Mouse (Mus musculus) heart, embryonic 13.5 days (tissue): ENCODE measurements at regions not wholly inside any gene's neighbourhood (a gene's known extent, or its start where the extent isn't known, plus 50 kb on each side); places are given as distances from the start of the nearest gene placed in this dataset.

ENCODE experiments used
- ATAC-seq: fragments of 200-750 bp; cut with Nextera tagmentation; 2 replicates; pipeline ENCODE4 v1.8.0; 2017; ENCODE audit warnings: moderate TSS enrichment; ENCODE audit not compliant: insufficient number of reproducible peaks, low FRiP score, low TSS enrichment; ENCODE audit errors: extremely low read depth
- H3K27ac ChIP-seq: fragments of 300-500 bp; sonication (generic); replicated peaks from 2 replicates; pipeline ENCODE4 v1.5.1; 2015; ENCODE audit warnings: moderate library complexity, mild to moderate bottlenecking, inconsistent platforms
- H3K27me3 ChIP-seq: fragments of 300-500 bp; sonication (generic); replicated peaks from 2 replicates; pipeline ENCODE4 v1.6.1; 2015; ENCODE audit warnings: mild to moderate bottlenecking, inconsistent platforms
- H3K36me3 ChIP-seq: fragments of 300-500 bp; sonication (generic); 2 replicates; pipeline ENCODE4 v1.6.1; 2015; ENCODE audit warnings: mild to moderate bottlenecking, inconsistent platforms
- H3K4me1 ChIP-seq: fragments of 300-500 bp; sonication (generic); 2 replicates; pipeline ENCODE4 v1.6.1; 2015; ENCODE audit warnings: inconsistent platforms
- H3K4me2 ChIP-seq: fragments of 300-500 bp; sonication (generic); 2 replicates; pipeline ENCODE4 v1.6.1; 2015; ENCODE audit warnings: inconsistent platforms, mild to moderate bottlenecking, moderate library complexity
- H3K4me3 ChIP-seq: fragments of 300-500 bp; sonication (generic); 2 replicates; pipeline ENCODE4 v1.5.1; 2015; ENCODE audit warnings: moderate library complexity, mild to moderate bottlenecking, inconsistent platforms
- H3K9ac ChIP-seq: fragments of 300-500 bp; sonication (generic); 2 replicates; pipeline ENCODE4 v1.6.1; 2015; ENCODE audit warnings: inconsistent platforms, mild to moderate bottlenecking, moderate library complexity
- H3K9me3 ChIP-seq: fragments of 300-500 bp; sonication (generic); 2 replicates; pipeline ENCODE4 v1.6.1; 2016; ENCODE audit warnings: inconsistent platforms
- WGBS: fragments of 180-500 bp; shearing (Covaris S2); methylation state at CpG from one replicate; pipeline ENCODE4 v1.1.7; 2015; ENCODE audit warnings: mixed read lengths; 5-methylcytosine and 5-hydroxymethylcytosine counted together

- no peak overlapping the region for H3K9ac ChIP-seq
- H3K4me1 ChIP-seq = no peaks in the 10 kb centered on the region
- H3K9me3 ChIP-seq = no peaks in the 10 kb centered on the region
- no peaks in the 10 kb centered on the region for H3K36me3 ChIP-seq
- no peak overlapping the region for H3K4me3 ChIP-seq
- 82% methylated on average over 18 of the region's 18 CpGs for WGBS
- H3K27ac ChIP-seq = no peak overlapping the region
- H3K27me3 ChIP-seq = peaks cover 18% of the 10 kb centered on the region; the same call in 1 of the 2 replicates
- no peak for ATAC-seq
- no peak overlapping the region for H3K4me2 ChIP-seq
These were observed 170.2 kb upstream of the Hey2 start for GRCm38 (mm10) chr10:31012669-31013358.

- no peaks in the 10 kb centered on the region for H3K36me3 ChIP-seq
These were observed 167.3 kb upstream of the Hey2 start for GRCm38 (mm10) chr10:31009955-31010254.

GRCm38 (mm10) chr10:31009128-31009954 is 166.7 kb upstream of the Hey2 start:
- Histone ChIP-seq H3K27me3 (peaks cover 21% of the 10 kb centered on the region; the same call in 1 of the 2 replicates), H3K4me1 (no peaks in the 10 kb centered on the region), H3K4me3 (no peak overlapping the region), H3K27ac (no peak overlapping the region), H3K9ac (no peak overlapping the region), H3K4me2 (no peak overlapping the region), H3K36me3 (no peaks in the 10 kb centered on the region), H3K9me3 (no peaks in the 10 kb centered on the region)
- 62% methylated on average over 5 of the region's 5 CpGs for WGBS
- ATAC-seq = no peak

More at GRCm38 (mm10) chr10:31009955-31010254, 167.3 kb upstream of the Hey2 start:
- H3K4me1 ChIP-seq = no peaks in the 10 kb centered on the region
- no peaks in the 10 kb centered on the region for H3K9me3 ChIP-seq
- no peak for ATAC-seq
- H3K4me3 ChIP-seq = no peak overlapping the region
- H3K9ac ChIP-seq = no peak overlapping the region
- WGBS = 46% methylated on average over 1 of the region's 1 CpGs
- no peak overlapping the region for H3K4me2 ChIP-seq
- H3K27ac ChIP-seq = no peak overlapping the region
- peaks cover 21% of the 10 kb centered on the region; the same call in 1 of the 2 replicates for H3K27me3 ChIP-seq

- Histone ChIP-seq H3K27me3 (peaks cover 13% of the 10 kb centered on the region; the same call in 1 of the 2 replicates), H3K36me3 (no peaks in the 10 kb centered on the region), H3K27ac (peak overlapping the region; percentile 67), H3K4me2 (no peak overlapping the region), H3K9ac (no peak overlapping the region), H3K4me1 (peaks cover 14% of the 10 kb centered on the region), H3K4me3 (no peak overlapping the region), H3K9me3 (no peaks in the 10 kb centered on the region)
- 46% methylated on average over 12 of the region's 12 CpGs for WGBS
- peak; percentile 54 for ATAC-seq
These were observed 155.8 kb upstream of the Hey2 start for GRCm38 (mm10) chr10:30998163-30998944.

GRCm38 (mm10) chr10:30992167-30992566 is 149.6 kb upstream of the Hey2 start:
- Histone ChIP-seq H3K9ac (no peak overlapping the region), H3K9me3 (0 out of 2 replicates have a peak, but pooled peaks cover 6% of the 10 kb centered on the region), H3K27me3 (peaks cover 22% of the 10 kb centered on the region), H3K4me3 (no peak overlapping the region), H3K27ac (no peak overlapping the region), H3K36me3 (no peaks in the 10 kb centered on the region), H3K4me1 (no peaks in the 10 kb centered on the region), H3K4me2 (no peak overlapping the region)
- no peak for ATAC-seq
- 72% methylated on average over 3 of the region's 3 CpGs for WGBS

GRCm38 (mm10) chr10:30980279-30980968 is 137.8 kb upstream of the Hey2 start:
- Histone ChIP-seq H3K4me3 (peak overlapping the region; percentile 37), H3K9me3 (no peaks in the 10 kb centered on the region), H3K4me1 (peaks cover 14% of the 10 kb centered on the region), H3K27ac (peak overlapping the region; percentile 46), H3K27me3 (no peaks in the 10 kb centered on the region), H3K36me3 (no peaks in the 10 kb centered on the region), H3K9ac (peak overlapping the region; percentile 56; the same call in 1 of the 2 replicates), H3K4me2 (peak overlapping the region; percentile 63)
- peak; percentile 37 for ATAC-seq
- WGBS = 7% methylated on average over 8 of the region's 8 CpGs

- no peaks in the 10 kb centered on the region for H3K27me3 ChIP-seq
- no peaks in the 10 kb centered on the region for H3K9me3 ChIP-seq
- ATAC-seq = no peak
- 20% methylated on average over 3 of the region's 3 CpGs for WGBS
- H3K9ac ChIP-seq = peak overlapping the region; percentile 56; the same call in 1 of the 2 replicates
- peak overlapping the region; percentile 63 for H3K4me2 ChIP-seq
- peak overlapping the region; percentile 46 for H3K27ac ChIP-seq
- H3K4me1 ChIP-seq = peaks cover 14% of the 10 kb centered on the region
- H3K36me3 ChIP-seq = no peaks in the 10 kb centered on the region
- H3K4me3 ChIP-seq = peak overlapping the region; percentile 37
These were observed 137.2 kb upstream of the Hey2 start for GRCm38 (mm10) chr10:30979766-30980165.

GRCm38 (mm10) chr10:30966176-30966575 is 123.6 kb upstream of the Hey2 start:
- no peak overlapping the region for H3K4me3 ChIP-seq
- H3K9me3 ChIP-seq = 0 out of 2 replicates have a peak, but pooled peaks cover 4% of the 10 kb centered on the region
- no peaks in the 10 kb centered on the region for H3K36me3 ChIP-seq
- H3K4me2 ChIP-seq = no peak overlapping the region
- no peak for ATAC-seq
- no peaks in the 10 kb centered on the region for H3K27me3 ChIP-seq
- no peaks in the 10 kb centered on the region for H3K4me1 ChIP-seq
- 88% methylated on average over 1 of the region's 1 CpGs for WGBS
- no peak overlapping the region for H3K27ac ChIP-seq
- H3K9ac ChIP-seq = no peak overlapping the region

GRCm38 (mm10) chr10:30953825-30954224 is 111.2 kb upstream of the Hey2 start:
- no peaks in the 10 kb centered on the region for H3K27me3 ChIP-seq
- H3K4me2 ChIP-seq = no peak overlapping the region
- ATAC-seq = no peak
- H3K9ac ChIP-seq = no peak overlapping the region
- peaks cover 17% of the 10 kb centered on the region for H3K4me1 ChIP-seq
- peak overlapping the region; percentile 46; the same call in 1 of the 2 replicates for H3K27ac ChIP-seq
- WGBS = 18% methylated on average over 3 of the region's 3 CpGs
- H3K36me3 ChIP-seq = no peaks in the 10 kb centered on the region
- H3K4me3 ChIP-seq = no peak overlapping the region
- H3K9me3 ChIP-seq = no peaks in the 10 kb centered on the region

GRCm38 (mm10) chr10:30952410-30952809 is 109.8 kb upstream of the Hey2 start:
- WGBS = 66% methylated on average over 2 of the region's 2 CpGs
- Histone ChIP-seq H3K9ac (no peak overlapping the region), H3K4me1 (peaks cover 17% of the 10 kb centered on the region), H3K36me3 (no peaks in the 10 kb centered on the region), H3K27me3 (no peaks in the 10 kb centered on the region), H3K4me3 (no peak overlapping the region), H3K9me3 (no peaks in the 10 kb centered on the region), H3K27ac (no peak overlapping the region), H3K4me2 (no peak overlapping the region)
- no peak for ATAC-seq

GRCm38 (mm10) chr10:30946601-30947000 is 104.0 kb upstream of the Hey2 start:
- no peak for ATAC-seq
- no peak overlapping the region for H3K9ac ChIP-seq
- WGBS = 82% methylated on average over 4 of the region's 4 CpGs

More at GRCm38 (mm10) chr10:30946601-30947000, 104.0 kb upstream of the Hey2 start:
- no peak overlapping the region for H3K4me3 ChIP-seq
- no peaks in the 10 kb centered on the region for H3K27me3 ChIP-seq
- no peaks in the 10 kb centered on the region for H3K4me1 ChIP-seq
- no peaks in the 10 kb centered on the region for H3K9me3 ChIP-seq
- H3K27ac ChIP-seq = no peak overlapping the region
- no peak overlapping the region for H3K4me2 ChIP-seq
- no peaks in the 10 kb centered on the region for H3K36me3 ChIP-seq
